Mouse (Mus musculus) kidney, embryonic 16.5 days (tissue): ENCODE measurements around the gene Bcl9. TPM values are rescaled to one million over a fixed set of nuclear protein-coding genes. Genes with fewer than 3 reads are reported as not detected.

Experiments
- ATAC-seq: fragments of 200-750 bp; cut with Nextera tagmentation; 2 replicates; pipeline ENCODE4 v1.8.0; 2017; ENCODE audit warnings: moderate TSS enrichment; ENCODE audit not compliant: low FRiP score, low TSS enrichment
- H3K27ac ChIP-seq: fragments of 300-500 bp; sonication (generic); 2 replicates; pipeline ENCODE4 v1.5.1; 2014; ENCODE audit warnings: low read length
- H3K27me3 ChIP-seq: fragments of 300-500 bp; sonication (generic); 2 replicates; pipeline ENCODE4 v1.6.1; 2014; ENCODE audit warnings: low read length, control low read depth, mixed read lengths; ENCODE audit not compliant: insufficient read depth
- H3K36me3 ChIP-seq: fragments of 300-500 bp; sonication (generic); 2 replicates; pipeline ENCODE4 v1.6.1; 2014; ENCODE audit warnings: low read length, control low read depth, mixed read lengths; ENCODE audit not compliant: insufficient read depth
- H3K4me1 ChIP-seq: fragments of 300-500 bp; sonication (generic); 2 replicates; pipeline ENCODE4 v1.6.1; 2014; ENCODE audit warnings: low read length, control low read depth, mixed read lengths; ENCODE audit not compliant: insufficient read depth
- H3K4me2 ChIP-seq: fragments of 300-500 bp; sonication (generic); replicated peaks from 2 replicates; pipeline ENCODE4 v1.6.1; 2014; ENCODE audit warnings: low read depth, low read length
- H3K4me3 ChIP-seq: fragments of 300-500 bp; sonication (generic); 2 replicates; pipeline ENCODE4 v1.5.1; 2014; ENCODE audit warnings: mild to moderate bottlenecking, low read length
- H3K9ac ChIP-seq: fragments of 300-500 bp; sonication (generic); replicated peaks from 2 replicates; pipeline ENCODE4 v1.6.1; 2014; ENCODE audit warnings: low read length
- H3K9me3 ChIP-seq: fragments of 300-500 bp; sonication (generic); 2 replicates; pipeline ENCODE4 v1.6.1; 2016; ENCODE audit warnings: low read length, control low read depth
- WGBS: fragments of 180-500 bp; shearing (Covaris S2); extraction: QIAGEN DNeasy Blood & Tissue Kit; methylation state at CpG from one replicate; pipeline ENCODE4 v1.1.7; 2014; 5-methylcytosine and 5-hydroxymethylcytosine counted together
- polyA plus RNA-seq: library from polyadenylated mRNA; unstranded; fragments of >200 nt; fragmentation: Nextera tagmentation; extraction: Ambion mirVana; gene quantifications from 2 replicates; pipeline ENCODE4 v1.2.1, GENCODE M21; 2015

Gene Bcl9
- polyA plus RNA-seq, 1 experiment from 2014 or later: 60.8 TPM

GRCm38 (mm10) chr3:97228020-97228419 is 69.7 kb downstream of the Bcl9 start:
- Histone ChIP-seq H3K9me3 (no peaks in the 10 kb centered on the region), H3K4me2 (peak overlapping the region; percentile 92), H3K4me3 (peak overlapping the region; percentile 79), H3K4me1 (peaks cover 23% of the 10 kb centered on the region), H3K27ac (peak overlapping the region; percentile 93), H3K27me3 (no peaks in the 10 kb centered on the region), H3K36me3 (0 out of 2 replicates have a peak, but pooled peaks cover 4% of the 10 kb centered on the region), H3K9ac (peak overlapping the region; percentile 76)
- ATAC-seq: peak; percentile 66
- 1% methylated on average over 16 of the region's 16 CpGs for WGBS

GRCm38 (mm10) chr3:97227259-97228005 is 70.3 kb downstream of the Bcl9 start:
- Histone ChIP-seq H3K4me1 (peaks cover 23% of the 10 kb centered on the region), H3K9me3 (no peaks in the 10 kb centered on the region)
- WGBS: under 1% methylated on average over 21 of the region's 79 CpGs

GRCm38 (mm10) chr3:97226719-97227118 is 71.0 kb downstream of the Bcl9 start:
- peak; percentile 32 for ATAC-seq
- under 1% methylated on average over 17 of the region's 18 CpGs for WGBS
- H3K4me1 ChIP-seq: peaks cover 23% of the 10 kb centered on the region
- H3K27ac ChIP-seq: peak overlapping the region; percentile 85
- H3K4me3 ChIP-seq: peak overlapping the region; percentile 79
- H3K4me2 ChIP-seq: peak overlapping the region; percentile 73
- no peaks in the 10 kb centered on the region for H3K9me3 ChIP-seq
- H3K36me3 ChIP-seq: peaks cover 13% of the 10 kb centered on the region
- peak overlapping the region; percentile 93 for H3K9ac ChIP-seq
- no peaks in the 10 kb centered on the region for H3K27me3 ChIP-seq

More at GRCm38 (mm10) chr3:97227259-97228005, 70.3 kb downstream of the Bcl9 start:
- peak overlapping the region; percentile 79 for H3K4me3 ChIP-seq
- peak overlapping the region; percentile 93 for H3K27ac ChIP-seq
- no peaks in the 10 kb centered on the region for H3K27me3 ChIP-seq
- peak overlapping the region; percentile 92 for H3K4me2 ChIP-seq
- peak; percentile 93 for ATAC-seq
- H3K36me3 ChIP-seq: peaks cover 7% of the 10 kb centered on the region; the same call in 1 of the 2 replicates
- H3K9ac ChIP-seq: peak overlapping the region; percentile 93

- Histone ChIP-seq H3K9me3 (no peaks in the 10 kb centered on the region), H3K27me3 (no peaks in the 10 kb centered on the region), H3K9ac (no peak overlapping the region), H3K27ac (no peak overlapping the region), H3K36me3 (peaks cover 23% of the 10 kb centered on the region), H3K4me1 (peaks cover 23% of the 10 kb centered on the region), H3K4me3 (no peak overlapping the region), H3K4me2 (no peak overlapping the region)
- WGBS: 73% methylated on average over 5 of the region's 5 CpGs
- no peak for ATAC-seq
These were observed 72.5 kb downstream of the Bcl9 start for GRCm38 (mm10) chr3:97225231-97225630.

- H3K27ac ChIP-seq: no peak overlapping the region
- WGBS: 83% methylated on average over 9 of the region's 9 CpGs
These were observed 74.5 kb downstream of the Bcl9 start for GRCm38 (mm10) chr3:97223261-97223660.

GRCm38 (mm10) chr3:97215526-97215925 is 82.2 kb downstream of the Bcl9 start:
- no peak overlapping the region for H3K9ac ChIP-seq
- no peak overlapping the region for H3K4me3 ChIP-seq
- H3K27ac ChIP-seq: no peak overlapping the region
- peaks cover 74% of the 10 kb centered on the region for H3K36me3 ChIP-seq
- no peaks in the 10 kb centered on the region for H3K27me3 ChIP-seq
- ATAC-seq: no peak
- H3K4me2 ChIP-seq: no peak overlapping the region
- no peaks in the 10 kb centered on the region for H3K4me1 ChIP-seq
- 31% methylated on average over 3 of the region's 3 CpGs for WGBS
- no peaks in the 10 kb centered on the region for H3K9me3 ChIP-seq

More at GRCm38 (mm10) chr3:97223261-97223660, 74.5 kb downstream of the Bcl9 start:
- ATAC-seq: no peak
- Histone ChIP-seq H3K27me3 (no peaks in the 10 kb centered on the region), H3K4me1 (peaks cover 16% of the 10 kb centered on the region), H3K4me2 (no peak overlapping the region), H3K36me3 (peaks cover 33% of the 10 kb centered on the region), H3K4me3 (no peak overlapping the region), H3K9ac (no peak overlapping the region), H3K9me3 (no peaks in the 10 kb centered on the region)

DNA sequence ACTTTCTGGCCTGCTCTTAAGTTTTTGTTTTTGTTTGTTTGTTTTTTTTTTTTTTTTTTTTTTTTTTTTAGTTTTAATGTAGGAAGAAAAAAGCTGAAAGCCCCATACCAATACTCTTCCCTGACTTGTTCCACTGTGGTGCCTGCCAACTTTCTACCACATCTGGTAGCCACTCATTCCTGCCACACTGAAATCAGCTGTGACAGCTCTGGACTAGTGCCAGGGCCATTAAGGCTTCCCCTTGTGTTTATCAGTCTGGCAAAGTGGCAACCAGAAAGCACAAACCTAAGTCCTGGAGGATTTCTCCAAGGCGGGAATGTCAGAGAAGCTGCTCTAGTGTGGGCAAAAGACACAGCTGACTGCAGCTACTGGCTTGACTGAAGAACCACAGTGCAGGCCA is 83.3 kb downstream of the Bcl9 start:
- Histone ChIP-seq H3K9ac (no peak overlapping the region), H3K27ac (no peak overlapping the region), H3K27me3 (no peaks in the 10 kb centered on the region), H3K4me2 (no peak overlapping the region), H3K9me3 (no peaks in the 10 kb centered on the region), H3K4me1 (no peaks in the 10 kb centered on the region), H3K4me3 (no peak overlapping the region), H3K36me3 (peaks cover 76% of the 10 kb centered on the region)
- WGBS: 75% methylated on average over 1 of the region's 1 CpGs
- no peak for ATAC-seq

DNA sequence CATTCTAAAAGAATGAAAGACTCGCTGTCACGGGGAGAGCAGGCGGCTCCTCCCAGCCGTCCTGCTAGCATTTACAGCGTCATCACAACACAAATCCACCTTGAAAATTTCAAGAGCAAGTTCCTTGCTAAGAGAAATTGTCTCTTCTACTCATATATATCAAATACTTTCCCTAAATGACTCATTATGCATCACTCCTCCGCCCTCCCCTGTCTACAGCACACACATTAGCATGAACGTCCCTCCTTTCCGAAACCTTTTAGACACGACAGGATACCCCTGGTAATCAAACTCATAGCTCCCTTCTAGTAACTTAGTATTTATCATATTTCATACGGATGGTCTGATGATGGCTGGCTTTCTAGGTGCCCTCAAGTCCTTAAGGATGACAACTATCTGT is 83.8 kb downstream of the Bcl9 start:
- Histone ChIP-seq H3K27ac (no peak overlapping the region), H3K27me3 (no peaks in the 10 kb centered on the region), H3K9me3 (no peaks in the 10 kb centered on the region), H3K4me1 (no peaks in the 10 kb centered on the region), H3K9ac (no peak overlapping the region), H3K36me3 (peaks cover 76% of the 10 kb centered on the region), H3K4me2 (no peak overlapping the region), H3K4me3 (no peak overlapping the region)
- 89% methylated on average over 10 of the region's 10 CpGs for WGBS
- no peak for ATAC-seq

DNA sequence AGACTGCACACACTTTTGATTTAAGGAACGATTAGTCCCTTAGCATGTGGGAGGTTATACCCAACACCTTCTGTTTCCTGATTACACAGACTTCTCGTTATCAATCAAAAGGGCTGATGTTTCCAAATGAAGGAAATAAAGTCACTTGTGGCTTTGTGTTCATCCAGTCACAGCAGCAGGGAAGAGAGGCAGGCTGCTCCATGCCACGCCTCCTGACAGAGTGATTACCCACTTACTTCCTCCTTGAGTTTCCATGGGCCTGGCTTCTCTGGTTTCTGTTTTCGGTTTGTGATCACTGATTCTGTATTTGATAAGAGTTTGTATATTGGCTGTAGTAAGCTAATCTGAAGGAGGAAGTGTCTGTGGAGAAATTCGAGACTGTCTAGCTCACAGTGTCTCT is 86.5 kb downstream of the Bcl9 start:
- Histone ChIP-seq H3K4me1 (no peaks in the 10 kb centered on the region), H3K27ac (no peak overlapping the region), H3K36me3 (peaks cover 93% of the 10 kb centered on the region), H3K9ac (no peak overlapping the region), H3K9me3 (no peaks in the 10 kb centered on the region), H3K4me2 (no peak overlapping the region), H3K27me3 (no peaks in the 10 kb centered on the region), H3K4me3 (no peak overlapping the region)
- 75% methylated on average over 5 of the region's 5 CpGs for WGBS
- ATAC-seq: no peak

GRCm38 (mm10) chr3:97209351-97209750 is 88.4 kb downstream of the Bcl9 start:
- peaks cover 93% of the 10 kb centered on the region for H3K36me3 ChIP-seq
- WGBS: 90% methylated on average over 9 of the region's 9 CpGs
- no peak for ATAC-seq

More at GRCm38 (mm10) chr3:97209351-97209750, 88.4 kb downstream of the Bcl9 start:
- Histone ChIP-seq H3K27ac (no peak overlapping the region), H3K4me2 (no peak overlapping the region), H3K4me1 (no peaks in the 10 kb centered on the region), H3K4me3 (no peak overlapping the region), H3K27me3 (no peaks in the 10 kb centered on the region), H3K9me3 (no peaks in the 10 kb centered on the region), H3K9ac (no peak overlapping the region)
